Mouse (Mus musculus) frontal cortex, postnatal 10 days (tissue): Measurements from ENCODE around the gene Sh3bp2.
"Not testable (repeated sequence)": the region's sequence is repeated elsewhere in the genome, so short reads cannot be mapped to it uniquely, and the experiment has no call there.

ENCODE experiments used
- DNase-seq, 2 experiments: peaks; one replicate each; pipeline ENCODE4 v3.0.0; 2022; ENCODE audit warnings: low spot score in 2 of 2, mixed read lengths in 1 of 2

Sh3bp2 gene

GRCm38 (mm10) chr5:34572568-34572967 is 46.9 kb downstream of the Sh3bp2 start:
- not testable (repeated sequence) for DNase-seq

DNA sequence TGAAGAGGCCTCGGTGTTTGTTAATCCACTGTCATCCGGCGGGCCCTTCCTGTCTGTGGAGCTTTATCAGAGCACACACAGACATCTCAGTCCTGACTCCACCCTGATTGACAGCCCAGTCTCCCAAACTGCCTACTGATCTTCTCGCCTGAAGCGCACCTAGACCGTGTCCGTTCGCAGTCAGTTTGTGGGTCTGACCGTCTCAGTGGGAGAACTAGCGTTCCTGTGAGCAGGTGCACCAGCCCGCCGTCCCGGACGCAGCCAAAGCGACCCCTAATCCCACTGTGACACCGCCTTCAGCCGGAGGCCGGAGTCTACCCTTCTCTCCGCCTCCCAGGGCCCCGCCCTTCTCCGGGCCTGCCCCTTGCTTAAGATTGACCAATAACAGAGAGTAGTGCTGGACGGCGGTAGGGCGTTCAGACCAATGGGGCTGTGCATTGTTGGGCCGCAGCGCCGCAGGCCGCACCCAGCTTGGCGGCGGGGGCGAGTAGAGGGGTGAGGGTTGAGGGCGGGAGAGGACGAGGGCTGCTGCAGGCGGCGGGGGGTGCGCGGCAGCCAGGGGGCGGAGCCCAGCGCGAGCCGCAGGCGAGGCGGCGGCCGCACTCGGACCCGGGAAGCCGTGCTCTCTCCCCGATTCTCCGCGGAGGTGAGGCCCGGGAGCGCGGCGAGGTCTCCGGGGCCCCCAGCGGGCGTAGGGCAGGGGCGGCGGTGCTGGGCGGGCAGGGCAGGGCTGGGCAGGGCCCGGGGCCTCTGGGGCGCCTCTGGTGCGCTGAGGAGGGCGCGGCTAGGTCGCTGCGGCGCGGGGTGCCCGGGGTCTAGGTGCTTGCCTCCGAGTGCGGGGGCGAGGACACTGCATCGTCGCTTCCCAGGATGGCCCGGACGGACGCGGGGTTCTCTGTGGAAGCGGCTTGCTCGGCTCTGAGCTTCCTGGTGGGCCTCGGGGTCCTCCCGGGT is 47.9 kb downstream of the Sh3bp2 start, which contains the start of gene Add1:
Gene Add1 (plus strand): TSS at position 397 of the 954 bp plus-strand sequence.
- DNase-seq, result peak; percentile 94 to 96

DNA sequence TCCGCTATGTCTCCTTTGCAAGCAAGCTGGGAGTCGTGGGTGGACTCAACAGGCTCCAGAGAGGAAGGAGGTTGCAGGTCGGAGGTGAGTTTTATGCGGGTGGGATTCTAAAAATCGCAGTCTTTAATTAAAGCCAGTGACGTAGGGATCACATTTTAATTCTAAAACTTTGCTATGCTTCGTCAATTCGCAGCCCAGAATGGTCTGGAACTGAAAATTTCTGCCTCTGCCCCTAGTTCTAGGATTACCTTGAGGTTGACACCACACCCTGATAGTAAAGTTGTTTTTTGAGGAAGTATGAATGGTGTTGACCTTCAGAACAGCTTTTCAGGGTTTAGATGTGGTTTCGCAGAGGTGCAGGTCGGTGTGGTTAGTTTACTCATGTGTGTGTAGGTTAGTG is 49.1 kb downstream of the Sh3bp2 start:
- DNase-seq, result no peak

GRCm38 (mm10) chr5:34576286-34576685 is 50.6 kb downstream of the Sh3bp2 start:
- no peak for DNase-seq

GRCm38 (mm10) chr5:34578038-34578655 is 52.5 kb downstream of the Sh3bp2 start:
- DNase-seq, result no peak

- DNase-seq, result no peak
Observed at GRCm38 (mm10) chr5:34579377-34579776, 53.7 kb downstream of the Sh3bp2 start.

- DNase-seq, result peak; percentile 25 to 34
Observed at GRCm38 (mm10) chr5:34581671-34582313, 56.2 kb downstream of the Sh3bp2 start.

- no peak for DNase-seq
Observed at GRCm38 (mm10) chr5:34582314-34582675, 56.7 kb downstream of the Sh3bp2 start.

DNA sequence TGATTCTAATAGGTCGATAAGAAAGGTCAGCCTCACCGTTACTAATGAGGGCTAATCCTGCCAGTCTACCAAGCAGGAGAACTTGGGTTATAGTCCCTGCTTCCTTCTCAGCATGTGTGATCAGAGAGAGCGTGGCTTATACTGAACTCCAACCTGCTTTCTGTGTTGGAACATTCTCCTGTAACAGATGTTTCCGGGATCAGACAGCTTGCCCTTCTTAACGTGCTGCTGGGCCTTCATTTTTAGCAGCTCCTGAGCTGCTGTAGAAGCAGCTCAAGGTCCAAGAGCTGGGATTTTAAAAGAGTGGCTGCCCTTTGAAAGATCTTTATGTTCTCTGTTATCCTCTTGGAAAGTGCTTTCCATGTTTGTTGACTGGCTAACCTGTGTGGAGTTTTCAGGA is 59.6 kb downstream of the Sh3bp2 start:
- no peak for DNase-seq

- no peak for DNase-seq
Observed at GRCm38 (mm10) chr5:34587881-34588280, 62.2 kb downstream of the Sh3bp2 start.

- no peak for DNase-seq
Observed at GRCm38 (mm10) chr5:34590059-34590458, 64.4 kb downstream of the Sh3bp2 start.

- no peak for DNase-seq
Observed at GRCm38 (mm10) chr5:34590702-34591101, 65.1 kb downstream of the Sh3bp2 start.

DNA sequence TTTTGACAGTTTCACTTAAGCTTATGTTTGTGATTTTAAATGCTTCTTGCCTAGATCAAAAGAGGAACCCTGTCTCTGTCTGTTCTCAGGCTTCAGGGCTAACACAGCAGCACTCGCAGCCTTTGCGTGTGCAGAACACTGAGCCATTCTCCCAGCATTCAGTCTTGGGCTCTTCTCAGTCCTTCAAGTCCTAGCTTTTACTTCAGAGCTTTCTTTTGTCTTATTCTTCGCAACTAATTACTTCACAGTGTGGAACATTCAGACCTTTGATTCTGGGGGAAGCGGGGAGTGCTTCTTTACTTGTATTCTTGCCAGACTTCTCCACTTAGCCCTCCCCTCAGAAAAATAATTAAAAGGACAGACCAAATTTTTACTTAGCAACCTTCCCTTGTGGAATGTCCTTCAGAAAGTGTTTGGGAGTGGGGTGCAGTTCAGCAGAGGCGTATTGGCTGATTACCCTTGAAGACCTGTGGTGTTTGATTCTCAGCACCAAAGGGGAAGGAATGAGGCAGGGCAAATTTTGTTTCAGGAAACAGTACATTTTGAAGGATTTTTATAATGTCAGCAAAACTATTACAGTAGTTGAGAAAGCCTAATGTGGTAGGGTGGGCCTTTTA is 65.9 kb downstream of the Sh3bp2 start:
- DNase-seq, result no peak

GRCm38 (mm10) chr5:34592224-34592623 is 66.6 kb downstream of the Sh3bp2 start:
- not testable (repeated sequence) for DNase-seq

- no peak for DNase-seq
Observed at GRCm38 (mm10) chr5:34592666-34593065, 67.0 kb downstream of the Sh3bp2 start.

GRCm38 (mm10) chr5:34593202-34593727 is 67.6 kb downstream of the Sh3bp2 start:
- DNase-seq, result no peak

DNA sequence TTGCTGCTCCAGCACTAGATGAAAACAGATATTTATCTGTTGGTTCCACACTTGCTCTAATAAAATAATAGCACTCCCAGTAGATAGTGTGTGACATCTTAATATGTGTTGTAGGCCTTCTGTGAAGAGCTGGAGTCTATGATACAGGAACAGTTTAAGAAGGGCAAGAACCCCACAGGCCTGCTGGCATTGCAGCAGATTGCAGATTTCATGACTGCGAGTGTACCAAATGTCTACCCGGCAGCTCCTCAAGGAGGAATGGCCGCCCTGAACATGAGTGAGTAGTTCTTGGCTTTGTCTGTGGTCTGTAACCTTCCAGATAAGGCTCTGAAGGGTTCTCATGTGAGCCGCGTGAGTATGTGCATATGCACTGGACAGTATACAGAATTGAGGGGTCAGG is 78.9 kb downstream of the Sh3bp2 start:
- no peak for DNase-seq

DNA sequence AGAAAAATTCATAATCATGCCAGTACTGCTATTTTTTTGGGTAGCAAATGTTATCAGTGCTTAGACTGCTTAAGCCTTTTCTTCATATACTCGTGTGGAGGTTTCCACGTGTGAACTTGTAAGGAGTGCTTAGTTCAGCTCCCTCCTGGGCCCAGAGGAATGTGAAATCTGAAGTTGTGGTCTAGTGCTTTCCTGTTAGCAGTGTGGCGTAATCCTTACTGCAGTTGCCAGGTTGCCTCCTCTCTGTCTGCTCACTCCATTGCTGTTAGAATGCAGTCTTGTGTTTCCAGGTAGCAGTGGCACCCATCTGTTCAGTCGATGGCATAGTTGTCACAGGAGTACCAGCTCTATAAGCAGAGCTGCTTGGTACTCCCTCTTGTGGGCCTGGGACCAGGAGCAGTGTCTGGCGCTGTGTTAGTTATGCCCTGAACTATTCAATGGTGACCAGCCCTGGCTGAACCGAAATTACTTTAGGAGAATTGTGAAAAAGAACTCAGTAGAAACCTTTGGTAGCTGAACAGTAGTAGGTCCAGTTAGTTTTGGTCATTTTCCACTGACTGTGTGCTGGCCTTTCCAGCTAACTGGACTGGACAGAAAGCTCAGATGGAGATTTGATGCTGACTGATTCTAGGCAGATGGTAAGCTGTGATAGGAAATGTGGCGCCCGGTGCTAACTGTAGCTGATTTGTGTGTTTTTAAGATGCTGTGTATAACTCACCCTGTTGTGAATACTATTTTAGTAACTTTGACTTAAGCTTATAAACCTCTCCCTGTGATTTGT is 81.7 kb downstream of the Sh3bp2 start:
- no peak for DNase-seq

DNA sequence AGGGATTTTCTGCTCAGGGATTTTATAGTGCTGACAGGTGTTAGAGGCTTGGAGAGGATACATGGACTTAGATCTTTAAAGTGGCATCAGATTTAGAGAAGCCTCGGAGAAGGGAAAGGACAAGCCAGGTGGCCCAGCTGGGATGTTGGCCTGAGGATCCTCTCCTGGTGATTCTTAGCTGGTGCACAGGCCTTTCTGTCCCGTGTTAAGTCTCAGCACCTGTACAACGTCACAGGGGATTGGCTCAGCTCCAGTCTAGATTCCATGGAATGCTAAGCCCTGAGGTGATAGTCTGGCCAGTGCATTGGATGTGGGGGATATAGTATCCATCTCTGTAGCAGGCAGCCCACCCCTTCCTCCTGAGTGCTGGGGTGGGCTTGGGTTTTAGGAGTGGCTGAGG is 82.6 kb downstream of the Sh3bp2 start:
- DNase-seq, result no peak

- DNase-seq, result no peak
Observed at GRCm38 (mm10) chr5:34609966-34610365, 84.3 kb downstream of the Sh3bp2 start.
